Mouse (Mus musculus) cerebellum, adult 2 months (tissue): ENCODE results near the gene Lrmda.

Source experiments
- CTCF ChIP-seq: fragments of 200-500 bp; IDR thresholded peaks from 2 replicates; pipeline ENCODE4 v1.5.1; 2011; ENCODE audit warnings: low read depth, mild to moderate bottlenecking, control low read depth, low read length, moderate library complexity, borderline replicate concordance; ENCODE audit not compliant: insufficient read depth
- POLR2A ChIP-seq: fragments of 200-500 bp; IDR thresholded peaks from 2 replicates; pipeline ENCODE4 v1.6.1; 2011; ENCODE audit warnings: low read length, control low read depth, borderline replicate concordance; ENCODE audit not compliant: insufficient read depth

DNA sequence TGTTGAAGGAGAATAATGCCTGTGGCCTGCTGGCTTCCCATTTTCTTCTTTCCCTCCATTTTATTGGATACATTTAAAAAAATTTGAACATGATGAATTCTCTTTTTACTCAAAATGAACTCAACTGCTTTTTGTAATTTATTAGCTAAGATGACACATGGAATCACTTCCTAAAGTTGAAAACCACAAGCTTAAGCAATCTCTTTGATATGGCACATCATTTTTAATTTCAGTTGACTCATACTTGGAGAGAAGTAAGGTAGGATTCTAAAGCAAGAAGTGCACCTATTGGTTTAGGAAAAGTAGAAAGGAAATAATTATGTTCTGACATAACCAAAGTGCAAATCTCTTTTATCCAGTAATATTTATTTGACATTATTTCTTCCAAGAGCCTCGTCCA lies 992.5 kb downstream of the Lrmda start:
- TF ChIP-seq CTCF (no peak), POLR2A (no peak)
